Mouse (Mus musculus): ENCODE measurements around the gene Fat4.

GRCm38 (mm10) chr3:38928076-38928686 lies 41.4 kb downstream of the Fat4 start:
- TF ChIP-seq CTCF (IDR thresholded peaks at IDR 0.05; ENCODE audit: control insufficient read depth, insufficient read depth, insufficient replicate concordance, low read depth, low read length) (no peak), POLR2A (IDR thresholded peaks at IDR 0.05; ENCODE audit: control insufficient read depth, low read depth, low read length) (no peak)
